Mouse (Mus musculus) E14TG2a.4 (cell line): ENCODE data around the gene Muc3.

Experiments
- H3K27me3 ChIP-seq: 2 replicates; pipeline ENCODE4 v1.6.1; 2014; ENCODE audit warnings: low read length, control low read depth; ENCODE audit not compliant: insufficient read depth
- H3K36me3 ChIP-seq: 2 replicates; pipeline ENCODE4 v1.6.1; 2014; ENCODE audit warnings: low read length, control low read depth; ENCODE audit not compliant: insufficient read depth
- H3K4me1 ChIP-seq: replicated peaks from 2 replicates; pipeline ENCODE4 v1.6.1; 2014; ENCODE audit warnings: low read depth, low read length, control low read depth
- H3K4me3 ChIP-seq: replicated peaks from 2 replicates; pipeline ENCODE4 v1.5.1; 2014; ENCODE audit warnings: mild to moderate bottlenecking, low read length
- H3K9me3 ChIP-seq: 2 replicates; pipeline ENCODE4 v1.6.1; 2014; ENCODE audit warnings: low read length, control low read depth
- CTCF ChIP-seq: conservative IDR thresholded peaks from 2 replicates; pipeline ENCODE4 v1.5.1; 2014; ENCODE audit warnings: low read length
- NANOG ChIP-seq: IDR thresholded peaks from 2 replicates; pipeline ENCODE4 v1.6.1; 2014; ENCODE audit warnings: borderline replicate concordance, low read length, mixed read lengths
- POU5F1 ChIP-seq: IDR thresholded peaks from 2 replicates; pipeline ENCODE4 v1.6.1; 2014; ENCODE audit warnings: low read length, borderline replicate concordance

Gene Muc3

DNA sequence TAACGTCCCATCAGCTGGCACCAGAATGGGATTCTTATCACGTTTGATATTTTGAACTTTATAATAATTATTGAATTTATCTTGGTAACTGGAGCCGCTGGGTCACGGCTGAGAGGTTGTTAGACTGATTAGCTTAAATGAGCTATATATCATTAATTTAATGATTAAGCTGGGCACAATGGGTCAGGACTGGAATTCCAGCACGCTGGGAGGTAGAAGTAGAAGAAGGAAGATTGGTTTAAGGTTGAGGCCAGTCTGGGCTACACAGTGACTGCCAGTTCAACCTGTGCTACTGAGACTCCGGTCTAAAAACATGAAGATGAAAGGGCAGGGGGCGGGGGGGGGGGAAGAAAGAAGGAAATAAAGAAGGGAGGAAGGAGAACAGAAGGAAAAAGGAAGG, 22.4 kb upstream of the Muc3 start:
- Histone ChIP-seq H3K27me3 (peaks cover 29% of the 10 kb centered on the region), H3K4me3 (no peak overlapping the region), H3K36me3 (no peaks in the 10 kb centered on the region), H3K9me3 (no peaks in the 10 kb centered on the region), H3K4me1 (peaks cover 9% of the 10 kb centered on the region)
- no peak for TF ChIP-seq CTCF

- Histone ChIP-seq H3K4me1 (peaks cover 9% of the 10 kb centered on the region), H3K9me3 (no peaks in the 10 kb centered on the region), H3K27me3 (peaks cover 29% of the 10 kb centered on the region), H3K4me3 (no peak overlapping the region), H3K36me3 (no peaks in the 10 kb centered on the region)
- TF ChIP-seq NANOG (no peak), POU5F1 (no peak), CTCF (no peak)
Observed at GRCm38 (mm10) chr5:137170836-137171380, 21.8 kb upstream of the Muc3 start.

DNA sequence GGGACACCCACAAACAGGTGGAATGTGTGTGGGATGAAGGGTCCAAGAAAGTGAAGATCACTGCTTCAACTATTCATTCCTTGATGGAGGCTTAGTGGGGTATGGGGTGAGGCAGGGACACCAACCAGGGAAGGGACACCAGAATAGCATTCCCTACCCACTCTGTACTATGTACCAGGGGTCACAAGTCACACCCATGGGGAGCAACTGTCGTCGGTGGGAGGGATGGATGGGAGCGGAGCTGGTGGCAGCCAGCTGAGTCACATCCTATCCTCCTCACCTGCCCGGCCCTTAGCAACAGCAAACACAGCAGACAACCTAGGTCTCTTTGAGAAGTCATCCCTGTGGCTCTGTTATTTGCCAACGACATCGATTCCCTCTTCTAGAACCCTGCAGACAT, 18.4 kb upstream of the Muc3 start:
- no peak for TF ChIP-seq NANOG
- TF ChIP-seq CTCF = no peak
- TF ChIP-seq POU5F1 = no peak
- Histone ChIP-seq H3K27me3 (peaks cover 23% of the 10 kb centered on the region), H3K36me3 (no peaks in the 10 kb centered on the region), H3K4me1 (peaks cover 7% of the 10 kb centered on the region), H3K4me3 (no peak overlapping the region), H3K9me3 (no peaks in the 10 kb centered on the region)

GRCm38 (mm10) chr5:137166012-137166411, 16.9 kb upstream of the Muc3 start:
- TF ChIP-seq NANOG = no peak
- no peak for TF ChIP-seq POU5F1
- TF ChIP-seq CTCF = no peak
- no peaks in the 10 kb centered on the region for H3K36me3 ChIP-seq
- H3K4me1 ChIP-seq = peaks cover 11% of the 10 kb centered on the region
- H3K4me3 ChIP-seq = no peak overlapping the region
- peaks cover 18% of the 10 kb centered on the region for H3K27me3 ChIP-seq
- H3K9me3 ChIP-seq = no peaks in the 10 kb centered on the region

GRCm38 (mm10) chr5:137161853-137162252, 12.7 kb upstream of the Muc3 start:
- no peaks in the 10 kb centered on the region for H3K36me3 ChIP-seq
- no peak overlapping the region for H3K4me3 ChIP-seq
- H3K27me3 ChIP-seq = peaks cover 8% of the 10 kb centered on the region
- peaks cover 14% of the 10 kb centered on the region for H3K4me1 ChIP-seq
- H3K9me3 ChIP-seq = 0 out of 2 replicates have a peak, but pooled peaks cover 3% of the 10 kb centered on the region
- TF ChIP-seq NANOG = no peak

DNA sequence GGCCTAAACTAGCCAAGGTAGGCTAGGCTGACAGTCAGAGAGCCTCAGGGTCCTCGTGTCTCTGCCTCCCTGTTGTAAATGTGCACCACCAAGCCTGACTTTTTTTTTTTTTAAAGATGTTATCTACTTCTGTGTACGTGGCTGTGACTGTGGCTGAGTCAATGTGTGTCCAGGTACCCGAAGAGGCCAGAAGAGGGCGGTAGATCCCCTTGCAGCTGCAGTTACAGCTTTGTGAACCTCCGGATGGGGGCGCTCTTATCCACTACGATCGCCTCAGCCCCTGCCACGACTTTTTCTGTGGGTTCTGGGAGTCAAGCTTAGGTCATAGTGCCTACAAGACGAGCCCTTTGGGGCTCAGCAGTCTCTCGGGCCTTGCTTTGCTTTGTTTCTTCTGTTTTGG, 10.3 kb upstream of the Muc3 start:
- peaks cover 14% of the 10 kb centered on the region for H3K4me1 ChIP-seq
- 0 out of 2 replicates have a peak, but pooled peaks cover 3% of the 10 kb centered on the region for H3K9me3 ChIP-seq
- H3K36me3 ChIP-seq = no peaks in the 10 kb centered on the region
- TF ChIP-seq CTCF (peak; percentile 78), POU5F1 (no peak)
- peaks cover 9% of the 10 kb centered on the region for H3K27me3 ChIP-seq
- no peak overlapping the region for H3K4me3 ChIP-seq

- H3K27me3 ChIP-seq = peaks cover 5% of the 10 kb centered on the region
- H3K4me1 ChIP-seq = peaks cover 9% of the 10 kb centered on the region
Observed at GRCm38 (mm10) chr5:137153289-137153688, 4.2 kb upstream of the Muc3 start.

DNA sequence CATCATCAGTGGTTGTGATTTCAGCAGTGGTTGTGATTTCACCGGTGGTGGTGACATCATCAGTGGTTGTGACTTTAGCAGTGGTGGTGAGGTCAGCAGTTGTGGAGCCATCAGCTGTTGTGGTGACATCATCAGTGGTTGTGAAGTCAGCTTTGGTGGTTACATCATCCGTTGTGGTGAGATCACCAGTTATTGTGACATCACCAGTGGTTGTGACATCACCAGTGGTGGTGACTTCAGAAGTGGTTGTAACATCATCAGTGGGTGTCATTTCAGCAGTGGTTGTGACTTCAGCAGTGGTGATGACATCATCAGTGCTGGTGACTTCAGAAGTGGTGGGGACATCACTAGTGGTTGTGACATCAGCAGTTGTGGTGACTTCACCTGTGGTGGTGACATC, 3.5 kb upstream of the Muc3 start:
- H3K9me3 ChIP-seq = 0 out of 2 replicates have a peak, but pooled peaks cover 3% of the 10 kb centered on the region
- peaks cover 5% of the 10 kb centered on the region for H3K27me3 ChIP-seq
- H3K4me1 ChIP-seq = peaks cover 9% of the 10 kb centered on the region
- H3K36me3 ChIP-seq = no peaks in the 10 kb centered on the region
- H3K4me3 ChIP-seq = no peak overlapping the region
- TF ChIP-seq CTCF = no peak
- no peak for TF ChIP-seq NANOG
- no peak for TF ChIP-seq POU5F1

More at GRCm38 (mm10) chr5:137153289-137153688, 4.2 kb upstream of the Muc3 start:
- Histone ChIP-seq H3K9me3 (0 out of 2 replicates have a peak, but pooled peaks cover 3% of the 10 kb centered on the region), H3K4me3 (no peak overlapping the region), H3K36me3 (no peaks in the 10 kb centered on the region)
- peak; percentile 86 for TF ChIP-seq NANOG
- TF ChIP-seq CTCF = no peak

GRCm38 (mm10) chr5:137140836-137141235, 8.3 kb downstream of the Muc3 start:
- no peaks in the 10 kb centered on the region for H3K9me3 ChIP-seq
- H3K4me3 ChIP-seq = no peak overlapping the region
- peaks cover 38% of the 10 kb centered on the region for H3K27me3 ChIP-seq
- no peak for TF ChIP-seq CTCF
- peaks cover 26% of the 10 kb centered on the region for H3K4me1 ChIP-seq
- H3K36me3 ChIP-seq = no peaks in the 10 kb centered on the region
